Mouse (Mus musculus) layer of hippocampus, postnatal 14 days (tissue): ENCODE measurements at regions not wholly inside any gene's neighbourhood (a gene's known extent, or its start where the extent isn't known, plus 50 kb on each side); places are given as distances from the start of the nearest gene placed in this dataset.

ENCODE experiments used
- DNase-seq, 2 experiments: peaks; one replicate each; pipeline ENCODE4 v3.0.0; 2021 to 2022; ENCODE audit warnings: low spot score in 2 of 2, mixed read lengths in 1 of 2

DNA sequence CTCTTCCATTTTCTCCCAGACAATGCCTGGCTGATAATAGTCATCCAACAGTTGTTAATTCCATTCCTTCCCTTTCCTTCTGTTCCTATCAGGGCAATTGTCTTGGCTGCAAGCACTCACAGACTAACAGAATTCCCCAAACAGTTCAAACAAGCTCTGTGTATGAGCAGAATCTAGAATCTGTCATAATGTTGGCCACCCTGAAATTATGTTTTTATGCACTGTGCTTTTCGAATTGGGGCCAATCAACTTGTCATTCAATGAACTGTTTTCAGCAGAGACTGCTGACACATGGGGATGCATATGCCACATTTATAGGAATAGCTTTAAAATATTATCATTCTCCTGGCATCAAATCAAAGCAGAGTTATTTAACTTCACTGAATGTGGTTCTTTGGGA lies 235.8 kb upstream of the Tmtc4 start:
- peak in 1 of 2 experiments; percentile 78 for DNase-seq

GRCm38 (mm10) chr14:123210241-123210640 lies 226.4 kb upstream of the Tmtc4 start:
- DNase-seq, result no peak

- no peak for DNase-seq
Observed at GRCm38 (mm10) chr14:123202848-123203247, 219.0 kb upstream of the Tmtc4 start.

DNA sequence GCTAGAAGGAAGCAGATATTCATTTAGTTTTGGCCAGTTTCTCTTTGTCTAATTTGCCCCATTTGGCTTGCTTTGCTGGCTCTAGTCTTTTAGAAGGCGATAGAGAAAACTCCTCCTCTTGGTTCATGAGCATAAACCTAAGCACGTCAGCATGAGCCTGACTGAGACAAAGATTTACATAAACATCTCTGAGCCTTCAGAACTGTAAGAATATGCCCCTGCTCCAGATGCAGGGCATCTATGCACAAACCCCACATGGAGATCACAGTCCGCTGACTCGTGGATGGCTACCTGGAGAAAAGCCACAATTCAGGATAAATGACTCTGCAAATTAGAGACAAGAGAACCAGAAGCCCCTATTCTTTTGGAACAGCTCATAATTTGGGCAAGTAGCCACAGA lies 218.5 kb upstream of the Tmtc4 start:
- DNase-seq, result peak in 1 of 2 experiments; percentile 11

DNA sequence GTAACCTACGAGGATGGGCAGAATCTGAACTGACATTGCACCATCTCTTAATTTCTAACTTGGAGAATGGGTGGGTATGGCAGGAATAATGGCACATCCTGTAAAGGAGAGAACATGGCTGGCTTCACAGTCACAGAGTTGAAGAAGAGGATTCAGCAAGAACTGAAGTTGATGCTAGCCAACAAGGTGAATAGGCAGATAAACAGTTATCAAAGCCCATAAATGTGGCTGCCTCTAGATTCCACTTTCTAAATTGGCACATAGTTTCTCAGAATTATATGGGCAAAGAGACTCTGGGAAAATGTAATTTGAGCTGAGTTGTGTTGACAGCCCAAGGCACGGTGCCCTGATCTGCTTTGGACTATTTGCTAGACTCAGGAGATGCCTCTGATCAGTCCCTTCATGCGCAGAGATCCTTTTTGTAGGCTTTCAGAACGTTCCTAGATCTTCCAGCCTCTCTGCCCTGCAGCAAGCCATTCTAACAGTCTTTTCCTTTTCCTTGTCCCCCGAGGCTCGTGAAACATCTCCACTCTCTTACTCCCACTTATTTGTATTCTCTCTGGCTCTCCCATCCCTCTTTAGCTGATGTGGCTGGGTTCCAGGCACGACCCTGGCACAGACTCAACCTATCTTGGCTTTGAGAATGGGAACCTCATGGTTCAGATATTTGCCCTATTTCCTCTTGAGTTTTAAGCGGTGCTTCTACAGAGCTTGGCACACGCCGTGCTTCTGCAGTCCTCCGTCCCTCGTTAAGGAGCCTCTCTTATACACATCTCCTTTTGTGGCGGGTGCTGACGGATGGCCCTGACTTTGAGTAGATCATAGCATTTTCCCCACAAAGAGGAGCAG lies 217.8 kb upstream of the Tmtc4 start:
- DNase-seq, result peak; percentile 77 to 87

GRCm38 (mm10) chr14:123199111-123199510 lies 215.3 kb upstream of the Tmtc4 start:
- peak in 1 of 2 experiments; percentile 18 for DNase-seq

GRCm38 (mm10) chr14:123192574-123192973 lies 208.7 kb upstream of the Tmtc4 start:
- DNase-seq, result no peak

DNA sequence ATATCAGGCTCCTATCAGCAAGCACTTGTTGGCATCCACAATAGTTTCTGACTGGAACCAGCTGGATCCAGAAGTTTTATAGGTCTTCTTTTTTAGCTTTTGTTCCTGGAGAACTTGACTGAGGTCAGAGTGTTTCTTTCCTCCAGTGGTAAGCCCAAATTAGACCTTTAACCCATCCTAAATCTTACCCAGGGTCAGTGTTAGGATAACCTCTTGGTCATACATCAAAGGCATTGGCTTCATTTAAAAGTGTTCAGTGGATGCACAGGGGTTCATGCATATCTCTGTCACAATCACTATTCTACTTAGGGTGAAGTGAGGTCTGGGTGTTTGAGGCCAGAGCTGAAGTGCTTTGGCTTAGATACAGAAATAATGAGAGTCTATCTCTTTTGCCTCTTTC lies 206.9 kb upstream of the Tmtc4 start:
- DNase-seq, result no peak

GRCm38 (mm10) chr14:123187270-123188058 lies 203.6 kb upstream of the Tmtc4 start:
- DNase-seq, result no peak

GRCm38 (mm10) chr14:123173183-123173582 lies 189.3 kb upstream of the Tmtc4 start:
- DNase-seq, result no peak

DNA sequence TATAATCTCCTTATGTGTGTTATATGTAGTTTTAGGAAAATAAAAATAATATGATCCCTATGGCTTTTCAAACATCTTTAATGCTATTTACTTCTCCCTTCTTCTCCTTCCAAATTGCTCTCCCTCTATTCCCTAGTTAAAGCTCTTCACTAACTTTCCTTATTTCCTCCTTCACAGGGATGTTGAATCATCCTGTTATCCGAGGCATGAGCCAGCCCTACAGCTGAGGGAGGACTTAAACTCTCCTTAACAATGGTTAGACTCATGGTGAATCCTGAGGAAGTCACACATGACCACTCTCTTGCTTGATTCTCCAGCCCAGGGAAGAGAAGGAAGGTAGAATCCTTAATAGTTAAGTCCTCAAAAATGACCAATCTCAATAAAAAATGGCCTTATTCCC lies 188.0 kb upstream of the Tmtc4 start:
- no peak for DNase-seq

DNA sequence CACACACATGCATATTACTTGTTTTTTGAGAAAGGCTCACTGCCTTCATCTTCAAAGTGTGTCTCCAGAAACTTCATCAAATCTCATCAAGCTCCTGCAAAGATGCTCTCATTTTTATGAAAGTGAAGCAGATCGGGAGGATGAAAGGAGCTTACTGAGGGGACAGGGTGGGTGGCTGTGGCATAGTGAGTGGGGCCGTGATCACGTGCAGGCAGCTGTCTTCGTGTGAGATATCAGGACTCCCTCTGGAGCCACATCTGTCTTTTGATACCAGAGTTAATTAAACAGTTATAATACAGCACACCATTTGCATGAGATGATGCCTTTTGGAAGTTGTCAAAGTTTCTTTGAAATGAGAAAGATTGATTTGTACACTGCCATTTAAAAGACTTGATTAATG lies 180.0 kb upstream of the Tmtc4 start:
- DNase-seq, result no peak

DNA sequence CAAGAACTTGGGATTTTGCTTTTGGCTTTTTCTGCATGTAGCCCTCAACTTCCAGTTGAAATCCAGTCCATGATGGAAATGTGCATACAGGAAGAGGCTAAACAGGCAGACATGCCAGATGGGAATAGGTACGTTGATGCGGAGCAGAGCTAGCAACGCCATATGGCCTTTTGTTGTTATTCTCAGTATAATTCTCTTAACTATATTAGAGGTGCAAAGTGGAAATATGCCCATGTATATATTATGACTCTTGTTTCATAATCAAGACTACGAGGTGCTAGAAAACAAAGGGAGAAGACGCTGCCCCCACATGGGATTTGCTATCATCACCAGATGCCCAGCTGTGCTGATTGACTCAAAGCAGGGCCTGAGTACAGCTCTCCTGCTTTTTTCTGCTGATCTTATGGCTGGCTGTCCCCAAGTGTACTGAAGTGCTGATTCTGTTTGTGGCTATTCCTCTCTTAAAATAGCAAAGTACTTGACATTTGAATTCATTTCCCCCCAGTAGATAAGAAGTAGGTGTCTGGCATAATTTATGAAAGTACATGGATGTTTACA lies 159.7 kb upstream of the Tmtc4 start:
- DNase-seq, result peak; percentile 6 to 9

- DNase-seq, result peak; percentile 47 to 53
Observed at GRCm38 (mm10) chr14:123138743-123139705, 155.2 kb upstream of the Tmtc4 start.

- DNase-seq, result no peak
Observed at GRCm38 (mm10) chr14:123133979-123134378, 150.1 kb upstream of the Tmtc4 start.

DNA sequence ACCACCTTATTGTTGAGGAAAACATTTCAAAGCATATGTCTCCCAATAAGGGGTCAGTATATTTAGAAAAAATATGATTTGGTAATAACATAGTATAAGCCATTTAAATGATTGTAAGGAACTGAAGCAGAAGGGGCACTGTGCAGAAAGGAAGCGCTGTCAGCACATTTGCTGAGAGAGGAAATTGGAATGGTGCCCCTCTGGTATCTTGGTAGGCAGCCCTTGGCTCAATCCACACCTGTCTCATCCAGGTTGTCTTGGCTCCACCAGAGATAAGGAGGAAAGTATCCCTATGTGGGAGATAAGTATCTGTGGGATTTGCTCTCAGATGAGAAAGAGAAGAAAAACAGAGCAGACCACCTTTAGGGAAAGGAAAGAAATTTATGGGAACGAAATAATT lies 136.5 kb upstream of the Tmtc4 start:
- no peak for DNase-seq

DNA sequence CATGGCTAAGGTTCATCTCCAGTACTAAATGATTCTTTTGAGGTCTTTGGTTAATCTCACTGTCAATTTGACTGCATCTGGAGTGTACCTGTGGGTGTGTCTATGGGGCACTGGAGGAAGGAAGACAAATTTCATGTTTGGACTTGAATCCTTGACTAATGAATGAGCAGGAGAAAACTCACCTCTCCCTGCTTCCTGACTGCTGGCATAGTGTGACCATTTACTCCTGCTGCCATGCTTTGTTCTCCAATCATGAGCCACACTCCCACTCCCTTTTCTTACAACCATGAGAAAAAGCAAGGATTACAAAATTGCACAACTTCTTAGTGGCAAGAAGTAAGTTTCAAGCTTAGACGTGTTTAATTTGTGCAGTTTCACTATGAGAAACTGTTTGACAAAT lies 132.5 kb upstream of the Tmtc4 start:
- no peak for DNase-seq

DNA sequence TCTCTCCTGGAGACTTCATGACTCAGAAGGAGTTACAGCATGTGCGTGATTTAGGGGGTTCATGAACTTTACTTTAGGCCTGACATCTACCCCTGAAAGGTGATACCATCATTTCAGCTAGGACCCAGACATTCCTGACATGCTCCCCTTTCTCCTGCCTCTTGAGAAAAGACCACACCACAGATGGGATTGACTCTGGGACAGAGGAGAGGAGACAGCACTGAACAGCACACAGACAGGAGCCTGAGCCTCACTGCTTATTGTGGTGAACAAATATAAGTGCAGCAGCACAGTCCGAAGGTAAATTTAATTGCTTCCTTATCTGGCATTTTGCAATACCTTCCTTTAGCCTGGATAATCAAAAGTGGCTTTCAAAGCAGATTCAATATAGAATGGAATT lies 126.7 kb upstream of the Tmtc4 start:
- DNase-seq, result no peak

- DNase-seq, result no peak
Observed at GRCm38 (mm10) chr14:123100371-123100770, 116.5 kb upstream of the Tmtc4 start.

- DNase-seq, result no peak
Observed at GRCm38 (mm10) chr14:123096086-123096485, 112.3 kb upstream of the Tmtc4 start.

DNA sequence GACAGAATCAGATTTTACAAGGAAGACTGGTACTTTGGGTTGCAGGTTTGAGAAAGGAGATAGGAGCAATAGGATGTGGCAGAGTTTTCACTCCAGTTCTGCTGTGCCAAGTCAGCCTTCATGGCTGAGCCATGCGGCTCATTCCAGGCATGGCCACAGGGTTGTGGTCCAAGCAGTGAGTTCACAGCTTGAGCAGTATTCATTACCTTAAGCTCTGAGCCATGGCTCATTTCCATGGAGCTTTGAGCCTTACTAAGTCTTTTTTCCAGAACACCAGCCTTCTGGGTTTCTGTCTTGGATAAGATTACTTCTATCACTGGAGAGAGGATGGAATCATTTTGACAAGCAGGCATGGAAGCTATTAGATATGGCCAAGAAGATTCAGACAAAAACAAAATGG lies 98.2 kb upstream of the Tmtc4 start:
- no peak for DNase-seq
